Mouse (Mus musculus) layer of hippocampus, adult 9-11 months (tissue): ENCODE results near the gene Htra1.

ENCODE experiments used
- DNase-seq: peaks from one replicate; pipeline ENCODE4 v3.0.0; 2022

The Htra1 gene

GRCm38 (mm10) chr7:131027557-131027956 is 91.6 kb downstream of the Htra1 start:
- no peak for DNase-seq

DNA sequence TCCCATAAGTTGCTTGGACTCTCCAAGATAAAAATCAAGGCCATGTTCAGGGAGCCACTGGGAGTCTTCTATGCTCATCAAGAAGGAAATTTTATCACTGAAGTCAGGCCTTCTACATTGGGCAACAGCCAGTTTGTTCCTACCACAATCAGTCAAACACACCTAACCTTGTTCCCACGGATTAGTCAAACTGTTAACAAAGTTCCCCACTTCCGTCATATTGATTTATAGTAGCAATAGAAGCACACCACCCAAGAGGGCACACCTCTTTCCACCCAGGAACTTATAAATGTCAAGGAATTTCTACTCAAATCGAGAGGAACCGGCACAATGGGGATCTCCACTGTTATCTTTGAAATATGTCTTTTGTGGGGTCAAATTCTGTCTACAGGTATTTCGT is 95.8 kb downstream of the Htra1 start, which contains the start of gene Dmbt1:
Gene Dmbt1, plus strand, starts transcription at position 299 of the 400 bp plus-strand sequence.
- DNase-seq: no peak
